Mouse (Mus musculus) embryonic facial prominence, embryonic 14.5 days (tissue): ENCODE measurements around the gene Hsp90ab1. TPM values are rescaled to one million over a fixed set of nuclear protein-coding genes. Genes with fewer than 3 reads are reported as not detected.

ENCODE experiments used
- polyA plus RNA-seq: library from polyadenylated mRNA; unstranded; fragments of >200 nt; fragmentation: Nextera tagmentation; extraction: Ambion mirVana; gene quantifications from 2 replicates; pipeline ENCODE4 v1.2.1, GENCODE M21; 2014

Gene Hsp90ab1
- polyA plus RNA-seq, 1 experiment from 2014 or later: 1,431 TPM

Other genes starting within 250 kb of the Hsp90ab1 start
- 60.1 and 61.1 TPM in 2 replicates for gene Cdc5l, start 139.5 kb downstream of the Hsp90ab1 start, polyA plus RNA-seq
- gene Spats1, start 97.9 kb downstream of the Hsp90ab1 start, polyA plus RNA-seq: 0.46 and 0.95 TPM in 2 replicates
- gene Aars2, start 66.4 kb downstream of the Hsp90ab1 start, polyA plus RNA-seq: 12.5 and 14.5 TPM in 2 replicates
- gene Tcte1, start 49.8 kb downstream of the Hsp90ab1 start, polyA plus RNA-seq: 0.93 and 2.7 TPM in 2 replicates
- 1.7 and 2.8 TPM in 2 replicates for gene Tmem151b, start 23.6 kb downstream of the Hsp90ab1 start, polyA plus RNA-seq
- 4.3 and 4.7 TPM in 2 replicates for gene Nfkbie, start 17.6 kb downstream of the Hsp90ab1 start, polyA plus RNA-seq
- 139 and 143 TPM in 2 replicates for gene Slc35b2, start 9.4 kb downstream of the Hsp90ab1 start, polyA plus RNA-seq
- 96.5 and 110 TPM in 2 replicates for gene Slc29a1, start 26.3 kb upstream of the Hsp90ab1 start, polyA plus RNA-seq
- 52.1 and 52.5 TPM in 2 replicates for gene Mymx, start 28.8 kb upstream of the Hsp90ab1 start, polyA plus RNA-seq
- gene Capn11, start 86.1 kb upstream of the Hsp90ab1 start, polyA plus RNA-seq: 0.83 TPM in 1 of 2 replicates, not detected in the other
- gene Mrpl14, start 113.1 kb upstream of the Hsp90ab1 start, polyA plus RNA-seq: 146 and 148 TPM in 2 replicates
- gene Tmem63b, start 113.6 kb upstream of the Hsp90ab1 start, polyA plus RNA-seq: 30.4 and 32.9 TPM in 2 replicates
- gene 1600014C23Rik, start 160.6 kb upstream of the Hsp90ab1 start, polyA plus RNA-seq: not detected in 2 replicates